Mouse (Mus musculus) kidney, adult 2 months (tissue): ENCODE data around the gene Galm.

Experiments
- CTCF ChIP-seq: fragments of 200-500 bp; conservative IDR thresholded peaks from 2 replicates; pipeline ENCODE4 v1.5.1; 2011; ENCODE audit warnings: low read depth, mild to moderate bottlenecking, control low read depth, low read length, moderate library complexity, mixed read lengths; ENCODE audit not compliant: insufficient read depth, insufficient read length
- POLR2A ChIP-seq: fragments of 200-500 bp; IDR thresholded peaks from one replicate; pipeline ENCODE4 v1.6.1; 2011; ENCODE audit warnings: low read depth, low read length, control low read depth

GRCm38 (mm10) chr17:80083223-80083622 is 44.0 kb upstream of the Galm start:
- TF ChIP-seq CTCF (no peak), POLR2A (no peak)
